Mouse (Mus musculus) kidney, adult 2 months (tissue): ENCODE data around the gene Pnpla7.

Source experiments
- CTCF ChIP-seq: fragments of 200-500 bp; conservative IDR thresholded peaks from 2 replicates; pipeline ENCODE4 v1.5.1; 2011; ENCODE audit warnings: low read depth, mild to moderate bottlenecking, control low read depth, low read length, moderate library complexity, mixed read lengths; ENCODE audit not compliant: insufficient read depth, insufficient read length
- POLR2A ChIP-seq: fragments of 200-500 bp; IDR thresholded peaks from one replicate; pipeline ENCODE4 v1.6.1; 2011; ENCODE audit warnings: low read depth, low read length, control low read depth

- no peak for TF ChIP-seq POLR2A
- TF ChIP-seq CTCF: no peak
These were observed 99.7 kb downstream of the Pnpla7 start for GRCm38 (mm10) chr2:25075506-25075905.
